Mouse (Mus musculus) myocyte (in vitro differentiated cells): Measurements from ENCODE around the gene Cacna2d4.

Experiments
- CEBPB ChIP-seq: IDR thresholded peaks from 2 replicates; pipeline ENCODE4 v1.6.1; 2011; ENCODE audit warnings: mild to moderate bottlenecking, moderate library complexity; ENCODE audit not compliant: poor library complexity, insufficient read depth, severe bottlenecking
- E2F4 ChIP-seq: IDR thresholded peaks from one replicate; pipeline ENCODE4 v1.6.1; 2011; ENCODE audit warnings: mild to moderate bottlenecking, control low read depth, moderate library complexity; ENCODE audit not compliant: insufficient read depth
- MAX ChIP-seq: IDR thresholded peaks from one replicate; pipeline ENCODE4 v1.6.1; 2011; ENCODE audit warnings: low read depth, mild to moderate bottlenecking, control low read depth
- MYOD1 ChIP-seq, 3 experiments: IDR thresholded peaks; one replicate each; pipeline ENCODE4 v1.6.1; 2011; ENCODE audit warnings: control low read depth in 2 of 3, low read depth in 2 of 3, mild to moderate bottlenecking in 2 of 3, moderate library complexity in 1 of 3; ENCODE audit not compliant: insufficient read length in 2 of 3, control insufficient read depth in 1 of 3
- MYOG ChIP-seq, 3 experiments: IDR thresholded peaks; one replicate each; pipeline ENCODE4 v1.6.1; 2011; ENCODE audit warnings: control low read depth in 2 of 3, low read depth in 2 of 3, mild to moderate bottlenecking in 2 of 3; ENCODE audit not compliant: insufficient read length in 2 of 3, control insufficient read depth in 1 of 3, insufficient read depth in 1 of 3
- POLR2A ChIP-seq: IDR thresholded peaks from one replicate; pipeline ENCODE4 v1.6.1; 2011; ENCODE audit warnings: low read depth, mild to moderate bottlenecking, control low read depth, moderate library complexity; ENCODE audit not compliant: insufficient read length
- POLR2AphosphoS2 ChIP-seq: IDR thresholded peaks from one replicate; pipeline ENCODE4 v1.6.1; 2011; ENCODE audit warnings: low read depth, control low read depth; ENCODE audit not compliant: insufficient read length
- REST ChIP-seq: IDR thresholded peaks from one replicate; pipeline ENCODE4 v1.6.1; 2011; ENCODE audit warnings: mild to moderate bottlenecking, control low read depth, moderate library complexity; ENCODE audit not compliant: insufficient read depth, insufficient read length
- SRF ChIP-seq: IDR thresholded peaks from one replicate; pipeline ENCODE4 v1.6.1; 2011; ENCODE audit warnings: low read depth; ENCODE audit not compliant: control insufficient read depth, insufficient read length
- TCF12 ChIP-seq: IDR thresholded peaks from one replicate; pipeline ENCODE4 v1.6.1; 2011; ENCODE audit warnings: mild to moderate bottlenecking, control low read depth; ENCODE audit not compliant: poor library complexity, insufficient read depth, severe bottlenecking
- TCF3 ChIP-seq: IDR thresholded peaks from one replicate; pipeline ENCODE4 v1.6.1; 2011; ENCODE audit warnings: low read depth, control low read depth; ENCODE audit not compliant: insufficient read length
- USF1 ChIP-seq: IDR thresholded peaks from one replicate; pipeline ENCODE4 v1.6.1; 2011; ENCODE audit warnings: low read depth, mild to moderate bottlenecking, control low read depth, moderate library complexity

DNA sequence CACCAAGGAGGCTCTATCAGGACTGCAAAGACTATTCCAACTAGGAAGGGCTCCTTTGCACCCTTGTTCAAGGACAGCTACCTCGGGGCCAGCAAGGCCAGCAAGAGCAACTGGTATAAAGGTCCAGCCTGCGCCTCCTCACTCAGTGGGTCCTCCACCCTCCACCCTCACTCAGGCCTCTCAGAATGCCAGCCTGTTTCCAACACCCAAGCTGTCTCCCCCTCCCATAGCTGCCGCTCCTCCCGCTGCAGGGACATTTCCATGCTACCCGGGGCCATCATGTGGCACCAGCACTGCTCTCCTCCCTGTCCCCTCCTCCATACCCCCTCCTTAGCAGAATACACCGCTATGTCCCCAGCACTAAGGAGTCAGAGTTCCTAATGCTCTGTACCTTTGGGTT, 93.6 kb downstream of the Cacna2d4 start:
- TF ChIP-seq POLR2A (no peak), USF1 (no peak), MYOG (IDR thresholded peaks at IDR 0.05; ENCODE audit: control insufficient read depth in 1 of 3, insufficient read depth in 1 of 3, insufficient read length in 2 of 3, low read depth in 2 of 3) (no peak), CEBPB (no peak), REST (no peak), E2F4 (no peak), TCF12 (no peak), MYOD1 (IDR thresholded peaks at IDR 0.05; ENCODE audit: control insufficient read depth in 1 of 3, insufficient read length in 2 of 3, low read depth in 2 of 3) (no peak), MAX (no peak), POLR2AphosphoS2 (no peak), SRF (no peak), TCF3 (no peak)
